8 mouse cellular contexts compared by ENCODE assay signal in the genomic region with DNA sequence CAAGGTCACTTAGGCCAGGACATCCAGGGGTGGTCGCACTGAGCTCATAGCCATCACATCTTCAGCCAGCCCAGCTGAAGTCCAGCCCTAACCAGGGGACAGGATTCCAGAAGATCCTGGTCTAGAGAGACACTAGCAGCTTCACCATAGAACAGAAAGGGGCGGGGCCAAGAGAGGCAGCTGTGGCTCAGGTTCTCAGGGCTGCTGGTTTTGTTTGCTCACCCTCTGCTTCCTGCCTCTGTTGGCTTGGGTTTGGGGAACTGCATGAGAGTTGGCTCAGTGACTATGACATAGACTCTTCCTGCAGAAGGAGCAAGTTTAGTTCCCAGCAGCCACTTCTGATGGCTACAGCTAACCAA. TPM values are rescaled to one million over a fixed set of nuclear protein-coding genes. Genes with fewer than 3 reads are reported as not detected.
DNase-seq lines count a peak whose midpoint lies in the region; ATAC-seq lines count a peak whose summit lies in the region.

No protein-coding gene starts in this region.

- ATAC-seq in megakaryocyte-erythroid progenitor cell, adult 5-6 weeks (replicated peaks; ENCODE audit: low FRiP score, low TSS enrichment, poor library complexity, severe bottlenecking): no peak

- peak; percentile 62 for DNase-seq in urinary bladder, postnatal 14 days (ENCODE audit: low spot score)
- no peak for DNase-seq in urinary bladder, adult 2 months (ENCODE audit: low spot score)
- DNase-seq in heart, adult 9 months (ENCODE audit: low spot score in 2 of 2): peak; percentile 43 to 60
- DNase-seq in lung, postnatal 4 days: peak; percentile 73 to 74
- DNase-seq in thymus, postnatal 25 days: peak; percentile 87
- DNase-seq in adrenal gland, adult 18-20 months (ENCODE audit: low spot score in 2 of 2): no peak
- no peak for DNase-seq in left cerebral cortex, postnatal 36 days (ENCODE audit: low spot score in 2 of 2)

- intact Hi-C loops in left cerebral cortex, postnatal 36 days (cut with DNase I): loop anchor here (2.0 kb wide), 1 partner anchor 121 kb away; the partner anchor contains the start of gene Ncoa5

RNA-seq across cellular contexts. Expression of gene Zfp335, which starts 1.9 kb away (rescaled TPM):
- polyA plus RNA-seq in urinary bladder, adult 2 months (2012; rRNA removed): 15.6 and 16.3 TPM in 2 replicates
- total RNA-seq in adrenal gland, adult 18-20 months (2021): 10 to 100 TPM; 20.9 to 22.4 TPM
- total RNA-seq in left cerebral cortex, postnatal 36 days (2021): 10 to 100 TPM; 22.6 to 28.5 TPM
- 23.5 and 27.2 TPM in 2 replicates for total RNA-seq in megakaryocyte-erythroid progenitor cell, adult 5-6 weeks (2014; fragmentation: Nextera tagmentation)
- 5.8 and 8.6 TPM in 2 replicates for total RNA-seq in megakaryocyte-erythroid progenitor cell, adult 5-6 weeks (2017)

RNA-seq across cellular contexts. Expression of gene Mmp9, which starts 27.2 kb away (rescaled TPM):
- 13.0 and 13.5 TPM in 2 replicates for polyA plus RNA-seq in urinary bladder, adult 2 months (2012; rRNA removed)
- 1 to 10 TPM in 1 of 2 experiments, under 1 TPM in 1; 0.89 to 2.7 TPM for total RNA-seq in adrenal gland, adult 18-20 months (2021)
- total RNA-seq in left cerebral cortex, postnatal 36 days (2021): 1 to 10 TPM; 1.7 to 2.1 TPM
- 7.1 TPM in 1 of 2 replicates, not detected in the other for total RNA-seq in megakaryocyte-erythroid progenitor cell, adult 5-6 weeks (2014; fragmentation: Nextera tagmentation)
- total RNA-seq in megakaryocyte-erythroid progenitor cell, adult 5-6 weeks (2017): 0.65 and 2.0 TPM in 2 replicates

RNA-seq across cellular contexts. Expression of gene Pcif1, which starts 34.3 kb away (rescaled TPM):
- 27.8 and 29.4 TPM in 2 replicates for polyA plus RNA-seq in urinary bladder, adult 2 months (2012; rRNA removed)
- total RNA-seq in adrenal gland, adult 18-20 months (2021): 10 to 100 TPM; 35.1 to 48.6 TPM
- total RNA-seq in left cerebral cortex, postnatal 36 days (2021): 10 to 100 TPM; 42.8 to 46.7 TPM
- total RNA-seq in megakaryocyte-erythroid progenitor cell, adult 5-6 weeks (2014; fragmentation: Nextera tagmentation): 59.0 and 61.7 TPM in 2 replicates
- total RNA-seq in megakaryocyte-erythroid progenitor cell, adult 5-6 weeks (2017): 13.2 and 16.3 TPM in 2 replicates

RNA-seq across cellular contexts. Expression of gene Slc12a5, which starts 47.2 kb away (rescaled TPM):
- 1.0 and 1.2 TPM in 2 replicates for polyA plus RNA-seq in urinary bladder, adult 2 months (2012; rRNA removed)
- total RNA-seq in adrenal gland, adult 18-20 months (2021): 1 to 10 TPM; 5.2 to 9.0 TPM
- 100 to 1,000 TPM; 521 to 559 TPM for total RNA-seq in left cerebral cortex, postnatal 36 days (2021)
- total RNA-seq in megakaryocyte-erythroid progenitor cell, adult 5-6 weeks (2014; fragmentation: Nextera tagmentation): 0.35 TPM in 1 of 2 replicates, not detected in the other
- 0.34 and 0.61 TPM in 2 replicates for total RNA-seq in megakaryocyte-erythroid progenitor cell, adult 5-6 weeks (2017)

RNA-seq across cellular contexts. Expression of gene Pltp, which starts 55.9 kb away (rescaled TPM):
- polyA plus RNA-seq in urinary bladder, adult 2 months (2012; rRNA removed): 247 and 252 TPM in 2 replicates
- 10 to 100 TPM; 22.5 to 55.9 TPM for total RNA-seq in adrenal gland, adult 18-20 months (2021)
- 10 to 100 TPM; 81.9 to 86.4 TPM for total RNA-seq in left cerebral cortex, postnatal 36 days (2021)
- not detected in 2 replicates for total RNA-seq in megakaryocyte-erythroid progenitor cell, adult 5-6 weeks (2014; fragmentation: Nextera tagmentation)
- total RNA-seq in megakaryocyte-erythroid progenitor cell, adult 5-6 weeks (2017): not detected in 2 replicates

Comparison
In these comparisons a context has a peak if more than half of its experiments do, and no peak if none do; other contexts are left out.
1. DNase-seq: peak in urinary bladder, postnatal 14 days (single experiment), heart, adult 9 months (2 of 2), lung, postnatal 4 days (2 of 2) and thymus, postnatal 25 days (single experiment); none in urinary bladder, adult 2 months (single experiment), adrenal gland, adult 18-20 months (0 of 2) and left cerebral cortex, postnatal 36 days (0 of 2).